Mouse (Mus musculus) thymus, adult 2 months (tissue): ENCODE measurements around the gene Akt1s1.

Source experiments
- CTCF ChIP-seq: fragments of 200-500 bp; IDR thresholded peaks from 2 replicates; pipeline ENCODE4 v1.5.1; 2012; ENCODE audit warnings: mild to moderate bottlenecking, control low read depth, low read length, moderate library complexity, borderline replicate concordance; ENCODE audit not compliant: control insufficient read depth, poor library complexity, insufficient read depth; ENCODE audit errors: extremely low read depth
- POLR2A ChIP-seq: fragments of 200-500 bp; IDR thresholded peaks from 2 replicates; pipeline ENCODE4 v1.6.1; 2012; ENCODE audit warnings: mild to moderate bottlenecking, low read length, control low read depth, moderate library complexity; ENCODE audit not compliant: control insufficient read depth, poor library complexity, insufficient read depth; ENCODE audit errors: extremely low read depth

- TF ChIP-seq POLR2A, result no peak
- no peak for TF ChIP-seq CTCF
These were observed 23.9 kb upstream of the Akt1s1 start for GRCm38 (mm10) chr7:44824872-44825271.
